Mouse (Mus musculus) heart, postnatal 0 days (tissue): ENCODE data around the gene Kcnmb1.

Experiments used
- CTCF ChIP-seq: IDR thresholded peaks from 2 replicates; pipeline ENCODE4 v1.5.1; 2016; ENCODE audit warnings: antibody characterized with exemption, control low read depth, low read depth
- EP300 ChIP-seq: IDR thresholded peaks from 2 replicates; pipeline ENCODE4 v1.6.1; 2016; ENCODE audit warnings: antibody characterized with exemption, low read depth

DNA sequence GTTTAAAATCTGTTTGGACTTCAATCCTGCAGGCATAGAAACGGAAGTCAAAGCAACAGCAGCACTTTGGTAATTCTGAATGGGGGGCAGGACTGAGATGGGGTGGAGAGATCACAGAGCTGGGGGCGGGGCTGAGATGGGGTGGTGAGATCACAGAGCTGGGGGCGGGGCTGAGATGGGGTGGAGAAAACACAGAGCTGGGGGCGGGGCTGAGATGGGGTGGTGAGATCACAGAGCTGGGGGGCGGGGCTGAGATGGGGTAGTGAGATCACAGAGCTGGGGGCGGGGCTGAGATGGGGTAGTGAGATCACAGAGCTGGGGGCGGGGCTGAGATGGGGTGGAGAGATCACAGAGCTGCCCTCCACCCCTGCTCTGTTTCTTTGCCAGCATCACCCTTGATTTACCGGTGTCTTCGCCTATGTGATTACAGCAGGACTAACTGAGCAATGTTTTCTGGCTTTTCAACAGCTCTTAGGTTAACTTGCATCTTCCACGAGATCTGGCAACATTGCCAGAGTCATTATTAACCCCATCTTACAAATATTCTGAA lies 30.9 kb upstream of the Kcnmb1 start:
- TF ChIP-seq CTCF = no peak
- TF ChIP-seq EP300 = no peak
